Mouse (Mus musculus) central nervous system, embryonic 18 days (tissue): Measurements from ENCODE around the gene Zdhhc9. TPM values are rescaled to one million over a fixed set of nuclear protein-coding genes. Genes with fewer than 3 reads are reported as not detected.

Experiments used
- polyA plus RNA-seq: library from polyadenylated mRNA; depleted of rRNA; stranded (reverse); fragments of >200 nt; gene quantifications from 2 replicates; pipeline ENCODE4 v1.2.3, GENCODE M21; 2012; rRNA removed

Zdhhc9 gene
- 57.4 and 62.8 TPM in 2 replicates for polyA plus RNA-seq

GRCm38 (mm10) chrX:48208519-48209185 is at the start of gene Zdhhc9:
Zdhhc9 (minus strand) TSS chrX:48208878.

GRCm38 (mm10) chrX:48256468-48257007 is 47.9 kb upstream of the Zdhhc9 start, which contains the start of gene Utp14a:
Utp14a (plus strand) TSS chrX:48256862.

GRCm38 (mm10) chrX:48146262-48146661 is 62.4 kb downstream of the Zdhhc9 start, which contains the start of gene Sash3:
Sash3 (plus strand) TSS chrX:48146436.

Other genes with a start within 250 kb of the Zdhhc9 start
- 5.3 and 6.8 TPM in 2 replicates for gene Apln, start 174.0 kb downstream of the Zdhhc9 start, polyA plus RNA-seq
- gene Xpnpep2, start 100.2 kb downstream of the Zdhhc9 start, polyA plus RNA-seq: 0.40 and 0.47 TPM in 2 replicates
- 0.52 and 0.57 TPM in 2 replicates for gene Sash3, start 62.4 kb downstream of the Zdhhc9 start, polyA plus RNA-seq
- 17.5 and 19.1 TPM in 2 replicates for gene Utp14a, start 48.0 kb upstream of the Zdhhc9 start, polyA plus RNA-seq
- 6.6 and 7.0 TPM in 2 replicates for gene Bcorl1, start 132.5 kb upstream of the Zdhhc9 start, polyA plus RNA-seq